Mouse (Mus musculus): ENCODE data around the gene Crym.

Crym gene

GRCm38 (mm10) chr7:120158121-120158613 is 43.7 kb downstream of the Crym start:
- DNase-seq = no peak

- no peak for DNase-seq
Measured at GRCm38 (mm10) chr7:120157575-120158061, 44.3 kb downstream of the Crym start.

- no peak for DNase-seq
Measured at GRCm38 (mm10) chr7:120156841-120157409, 45.0 kb downstream of the Crym start.

GRCm38 (mm10) chr7:120150898-120151297 is 51.0 kb downstream of the Crym start:
- DNase-seq = no peak

GRCm38 (mm10) chr7:120150257-120150656 is 51.7 kb downstream of the Crym start:
- no peak for DNase-seq

GRCm38 (mm10) chr7:120145191-120145590 is 56.7 kb downstream of the Crym start, which contains the start of gene Zp2:
TSS of gene Zp2 (minus strand) at chr7:120145291.
- DNase-seq = no peak

GRCm38 (mm10) chr7:120142743-120143142 is 59.2 kb downstream of the Crym start:
- no peak for DNase-seq

All from B cell, adult 2 months (primary cell).